Mouse (Mus musculus) bone marrow macrophage, adult 2 months (primary cell): ENCODE data around the gene Emilin2.

Experiments used
- CTCF ChIP-seq: IDR thresholded peaks from 2 replicates; pipeline ENCODE4 v1.5.1; 2012; ENCODE audit warnings: low read depth, mild to moderate bottlenecking, low read length, moderate library complexity
- POLR2A ChIP-seq: IDR thresholded peaks from 2 replicates; pipeline ENCODE4 v1.6.1; 2012; ENCODE audit warnings: mild to moderate bottlenecking, low read depth, low read length, borderline replicate concordance

- TF ChIP-seq CTCF (no peak), POLR2A (no peak)
These were observed 36.4 kb upstream of the Emilin2 start for GRCm38 (mm10) chr17:71348188-71348587.
